Mouse (Mus musculus) c-Kit-positive CD71-negative TER-119-negative erythroid progenitor cells, embryonic 14.5 days (primary cell): ENCODE measurements at regions not wholly inside any gene's neighbourhood (a gene's known extent, or its start where the extent isn't known, plus 50 kb on each side); places are given as distances from the start of the nearest gene placed in this dataset.

ENCODE experiments used
- DNase-seq: peaks from one replicate; pipeline ENCODE4 v3.0.0-alpha.2; 2013; ENCODE audit warnings: low read depth

GRCm38 (mm10) chr1:184297001-184297740, 263.1 kb upstream of the 1700056E22Rik start:
- DNase-seq, result no peak

GRCm38 (mm10) chr1:184291129-184291528, 257.0 kb upstream of the 1700056E22Rik start:
- no peak for DNase-seq

GRCm38 (mm10) chr1:184289733-184290416, 255.8 kb upstream of the 1700056E22Rik start:
- no peak for DNase-seq

- no peak for DNase-seq
Measured at GRCm38 (mm10) chr1:184281768-184282167, 247.7 kb upstream of the 1700056E22Rik start.

GRCm38 (mm10) chr1:184279263-184279662, 245.2 kb upstream of the 1700056E22Rik start:
- no peak for DNase-seq

GRCm38 (mm10) chr1:184277001-184277400, 242.9 kb upstream of the 1700056E22Rik start:
- no peak for DNase-seq

GRCm38 (mm10) chr1:184275877-184276276, 241.8 kb upstream of the 1700056E22Rik start:
- no peak for DNase-seq

- no peak for DNase-seq
Measured at GRCm38 (mm10) chr1:184275396-184275795, 241.3 kb upstream of the 1700056E22Rik start.

GRCm38 (mm10) chr1:184274704-184275103, 240.6 kb upstream of the 1700056E22Rik start:
- DNase-seq, result no peak

- DNase-seq, result no peak
Measured at GRCm38 (mm10) chr1:184273722-184274121, 239.6 kb upstream of the 1700056E22Rik start.

GRCm38 (mm10) chr1:184271254-184271653, 237.2 kb upstream of the 1700056E22Rik start:
- no peak for DNase-seq

- peak; percentile 35 for DNase-seq
Measured at GRCm38 (mm10) chr1:184266051-184266450, 231.9 kb upstream of the 1700056E22Rik start.

GRCm38 (mm10) chr1:184262975-184263374, 228.9 kb upstream of the 1700056E22Rik start:
- no peak for DNase-seq

GRCm38 (mm10) chr1:184261385-184261727, 227.3 kb upstream of the 1700056E22Rik start:
- DNase-seq, result no peak

- DNase-seq, result no peak
Measured at GRCm38 (mm10) chr1:184260722-184261384, 226.8 kb upstream of the 1700056E22Rik start.

- no peak for DNase-seq
Measured at GRCm38 (mm10) chr1:184259853-184260252, 225.8 kb upstream of the 1700056E22Rik start.

- DNase-seq, result no peak
Measured at GRCm38 (mm10) chr1:184257356-184257755, 223.3 kb upstream of the 1700056E22Rik start.

- DNase-seq, result no peak
Measured at GRCm38 (mm10) chr1:184254951-184255350, 220.8 kb upstream of the 1700056E22Rik start.

GRCm38 (mm10) chr1:184244730-184245488, 210.8 kb upstream of the 1700056E22Rik start:
- no peak for DNase-seq

- no peak for DNase-seq
Measured at GRCm38 (mm10) chr1:184244296-184244695, 210.2 kb upstream of the 1700056E22Rik start.

- no peak for DNase-seq
Measured at GRCm38 (mm10) chr1:184241846-184242245, 207.7 kb upstream of the 1700056E22Rik start.
